Mouse (Mus musculus) MEL (cell line): ENCODE results near the gene Xlr5c. TPM values are rescaled to one million over a fixed set of nuclear protein-coding genes. Genes with fewer than 3 reads are reported as not detected.
A peak's percentile ranks its signal among the peaks of the same experiment; 100 is the strongest.

Experiments used
- DNase-seq: peaks from one replicate; pipeline ENCODE4 v3.0.0; 2011; ENCODE audit warnings: low read depth, low spot score
- H3K27ac ChIP-seq: 2 replicates; pipeline ENCODE4 v1.5.1; 2012; ENCODE audit warnings: low read depth, mild to moderate bottlenecking, control low read depth, low read length, moderate library complexity; ENCODE audit not compliant: control insufficient read depth
- H3K27me3 ChIP-seq, 2 experiments: fragments of 150-350 bp in 1 of 2; sonication (generic) in 1 of 2; 2 replicates each; pipeline ENCODE4 v1.6.1; 2012; ENCODE audit warnings: low read length in 2 of 2, mild to moderate bottlenecking in 2 of 2, improper control_type of control experiment in 1 of 2, moderate library complexity in 1 of 2; ENCODE audit not compliant: insufficient read depth in 2 of 2, control insufficient read depth in 1 of 2
- H3K36me3 ChIP-seq, 2 experiments: 2 replicates each; pipeline ENCODE4 v1.6.1; 2012 to 2014; ENCODE audit warnings: low read length in 2 of 2, improper control_type of control experiment in 1 of 2, inconsistent platforms in 1 of 2, mild to moderate bottlenecking in 1 of 2; ENCODE audit not compliant: insufficient read depth in 2 of 2, control insufficient read depth in 1 of 2
- H3K4me1 ChIP-seq, 2 experiments: fragments of 150-350 bp in 1 of 2; sonication (generic) in 1 of 2; 2 replicates each; pipeline ENCODE4 v1.6.1; 2012; ENCODE audit warnings: low read length in 2 of 2, improper control_type of control experiment in 1 of 2, mild to moderate bottlenecking in 1 of 2; ENCODE audit not compliant: insufficient read depth in 2 of 2, control insufficient read depth in 1 of 2
- H3K4me3 ChIP-seq, 2 experiments: fragments of 150-350 bp in 1 of 2; sonication (generic) in 1 of 2; 2 replicates each; pipeline ENCODE4 v1.5.1; 2012; ENCODE audit warnings: low read depth in 2 of 2, low read length in 2 of 2, mild to moderate bottlenecking in 2 of 2, moderate library complexity in 2 of 2, control low read depth in 1 of 2, improper control_type of control experiment in 1 of 2; ENCODE audit not compliant: control insufficient read depth in 1 of 2, insufficient read depth in 1 of 2
- H3K79me2 ChIP-seq: 2 replicates; pipeline ENCODE4 v1.6.1; 2012; ENCODE audit warnings: mild to moderate bottlenecking, low read length, moderate library complexity; ENCODE audit not compliant: control insufficient read depth, poor library complexity, insufficient read depth
- H3K9ac ChIP-seq: 2 replicates; pipeline ENCODE4 v1.6.1; 2012; ENCODE audit warnings: low read depth, mild to moderate bottlenecking, control low read depth, low read length, moderate library complexity; ENCODE audit not compliant: control insufficient read depth, poor library complexity, severe bottlenecking
- H3K9me3 ChIP-seq: fragments of 150-350 bp; sonication (generic); replicated peaks from 2 replicates; pipeline ENCODE4 v1.6.1; 2012; ENCODE audit warnings: mild to moderate bottlenecking, low read length, improper control_type of control experiment, moderate library complexity; ENCODE audit not compliant: insufficient read depth
- BHLHE40 ChIP-seq: IDR thresholded peaks from 2 replicates; pipeline ENCODE4 v1.6.1; 2012; ENCODE audit warnings: low read depth, mild to moderate bottlenecking, inconsistent platforms, low read length, improper control_type of control experiment, borderline replicate concordance
- CHD1 ChIP-seq: IDR thresholded peaks from 2 replicates; pipeline ENCODE4 v1.6.1; 2012; ENCODE audit warnings: low read depth, mild to moderate bottlenecking, inconsistent platforms, low read length, improper control_type of control experiment
- CHD2 ChIP-seq: IDR thresholded peaks from 2 replicates; pipeline ENCODE4 v1.6.1; 2011; ENCODE audit warnings: low read length, improper control_type of control experiment
- CTCF ChIP-seq, 3 experiments: IDR thresholded peaks in 2 of 3; conservative IDR thresholded peaks in 1 of 3; 2 replicates each; pipeline ENCODE4 v1.5.1; 2011 to 2012; ENCODE audit warnings: low read length in 3 of 3, low read depth in 2 of 3, mild to moderate bottlenecking in 2 of 3, improper control_type of control experiment in 1 of 3, inconsistent platforms in 1 of 3, mixed read lengths in 1 of 3, moderate library complexity in 1 of 3; ENCODE audit not compliant: control insufficient read depth in 1 of 3, insufficient read depth in 1 of 3, poor library complexity in 1 of 3, severe bottlenecking in 1 of 3
- E2F4 ChIP-seq: IDR thresholded peaks from 2 replicates; pipeline ENCODE4 v1.6.1; 2011; ENCODE audit warnings: low read depth, low read length, improper control_type of control experiment, borderline replicate concordance
- ELF1 ChIP-seq: IDR thresholded peaks from 2 replicates; pipeline ENCODE4 v1.6.1; 2014; ENCODE audit warnings: low read depth, mild to moderate bottlenecking, inconsistent platforms, low read length, improper control_type of control experiment, moderate library complexity
- EP300 ChIP-seq, 2 experiments: IDR thresholded peaks; 2 replicates each; pipeline ENCODE4 v1.6.1; 2011; ENCODE audit warnings: improper control_type of control experiment in 2 of 2, low read length in 2 of 2, low read depth in 1 of 2, mild to moderate bottlenecking in 1 of 2
- ETS1 ChIP-seq: IDR thresholded peaks from 2 replicates; pipeline ENCODE4 v1.6.1; 2012; ENCODE audit warnings: low read depth, mild to moderate bottlenecking, inconsistent platforms, low read length, improper control_type of control experiment, moderate library complexity
- GABPA ChIP-seq: IDR thresholded peaks from 2 replicates; pipeline ENCODE4 v1.6.1; 2012; ENCODE audit warnings: low read depth, mild to moderate bottlenecking, inconsistent platforms, low read length, improper control_type of control experiment, moderate library complexity
- GATA1 ChIP-seq: IDR thresholded peaks from 2 replicates; pipeline ENCODE4 v1.6.1; 2011; ENCODE audit warnings: low read depth, low read length, improper control_type of control experiment
- JUND ChIP-seq: IDR thresholded peaks from 2 replicates; pipeline ENCODE4 v1.6.1; 2011; ENCODE audit warnings: low read depth, mild to moderate bottlenecking, improper control_type of control experiment, low read length
- KAT2A ChIP-seq: conservative IDR thresholded peaks from 2 replicates; pipeline ENCODE4 v1.6.1; 2012; ENCODE audit warnings: low read depth, low read length, improper control_type of control experiment, inconsistent platforms
- MAFK ChIP-seq: IDR thresholded peaks from 2 replicates; pipeline ENCODE4 v1.6.1; 2011; ENCODE audit warnings: low read depth, mild to moderate bottlenecking, low read length, improper control_type of control experiment, borderline replicate concordance
- MAX ChIP-seq: IDR thresholded peaks from 2 replicates; pipeline ENCODE4 v1.6.1; 2011; ENCODE audit warnings: low read length, improper control_type of control experiment
- MAZ ChIP-seq: IDR thresholded peaks from 2 replicates; pipeline ENCODE4 v1.6.1; 2012; ENCODE audit warnings: low read depth, mild to moderate bottlenecking, inconsistent platforms, low read length, improper control_type of control experiment
- MXI1 ChIP-seq: IDR thresholded peaks from 2 replicates; pipeline ENCODE4 v1.6.1; 2011; ENCODE audit warnings: mild to moderate bottlenecking, low read depth, low read length, improper control_type of control experiment
- MYB ChIP-seq: IDR thresholded peaks from 2 replicates; pipeline ENCODE4 v1.6.1; 2011; ENCODE audit warnings: mild to moderate bottlenecking, low read depth, low read length, improper control_type of control experiment
- MYC ChIP-seq: IDR thresholded peaks from 2 replicates; pipeline ENCODE4 v1.6.1; 2011; ENCODE audit warnings: low read depth, mild to moderate bottlenecking, low read length, improper control_type of control experiment, moderate library complexity
- NELFE ChIP-seq: IDR thresholded peaks from 2 replicates; pipeline ENCODE4 v1.6.1; 2011; ENCODE audit warnings: low read depth, low read length, improper control_type of control experiment
- NRF1 ChIP-seq: IDR thresholded peaks from 2 replicates; pipeline ENCODE4 v1.6.1; 2014; ENCODE audit warnings: low read depth, mild to moderate bottlenecking, inconsistent platforms, low read length, improper control_type of control experiment, moderate library complexity; ENCODE audit not compliant: poor library complexity, insufficient read depth, severe bottlenecking
- POLR2A ChIP-seq, 2 experiments: IDR thresholded peaks; 2 replicates each; pipeline ENCODE4 v1.6.1; 2011 to 2012; ENCODE audit warnings: low read length in 2 of 2, mild to moderate bottlenecking in 2 of 2, control low read depth in 1 of 2, improper control_type of control experiment in 1 of 2, low read depth in 1 of 2, moderate library complexity in 1 of 2; ENCODE audit not compliant: control insufficient read depth in 1 of 2, insufficient read depth in 1 of 2, poor library complexity in 1 of 2
- POLR2AphosphoS2 ChIP-seq: IDR thresholded peaks from 2 replicates; pipeline ENCODE4 v1.6.1; 2011; ENCODE audit warnings: low read length, improper control_type of control experiment
- POLR2AphosphoS5 ChIP-seq: IDR thresholded peaks from 2 replicates; pipeline ENCODE4 v1.6.1; 2012; ENCODE audit warnings: low read depth, borderline replicate concordance, mild to moderate bottlenecking, inconsistent platforms, low read length, moderate library complexity, mixed read lengths
- RAD21 ChIP-seq: IDR thresholded peaks from 2 replicates; pipeline ENCODE4 v1.6.1; 2011; ENCODE audit warnings: mild to moderate bottlenecking, low read depth, low read length, improper control_type of control experiment
- RCOR1 ChIP-seq: IDR thresholded peaks from 2 replicates; pipeline ENCODE4 v1.6.1; 2012; ENCODE audit warnings: low read depth, mild to moderate bottlenecking, inconsistent platforms, low read length, improper control_type of control experiment
- SMC3 ChIP-seq: IDR thresholded peaks from 2 replicates; pipeline ENCODE4 v1.6.1; 2011; ENCODE audit warnings: low read depth, low read length, improper control_type of control experiment
- TAL1 ChIP-seq: IDR thresholded peaks from 2 replicates; pipeline ENCODE4 v1.6.1; 2012; ENCODE audit warnings: mild to moderate bottlenecking, inconsistent platforms, low read length, moderate library complexity, mixed read lengths
- TBP ChIP-seq: IDR thresholded peaks from 2 replicates; pipeline ENCODE4 v1.8.0; 2011; ENCODE audit warnings: low read depth, low read length, improper control_type of control experiment
- TCF12 ChIP-seq: IDR thresholded peaks from 2 replicates; pipeline ENCODE4 v1.6.1; 2014; ENCODE audit warnings: low read depth, mild to moderate bottlenecking, inconsistent platforms, low read length, improper control_type of control experiment, moderate library complexity
- UBTF ChIP-seq: IDR thresholded peaks from 2 replicates; pipeline ENCODE4 v1.6.1; 2012; ENCODE audit warnings: low read depth, mild to moderate bottlenecking, inconsistent platforms, low read length, improper control_type of control experiment, moderate library complexity, borderline replicate concordance; ENCODE audit not compliant: insufficient read depth
- USF1 ChIP-seq: IDR thresholded peaks from 2 replicates; pipeline ENCODE4 v1.6.1; 2014; ENCODE audit warnings: low read depth, mild to moderate bottlenecking, inconsistent platforms, low read length, improper control_type of control experiment, moderate library complexity
- ZC3H11A ChIP-seq: IDR thresholded peaks from 2 replicates; pipeline ENCODE4 v1.6.1; 2012; ENCODE audit warnings: low read depth, mild to moderate bottlenecking, inconsistent platforms, low read length, improper control_type of control experiment
- ZKSCAN1 ChIP-seq: IDR thresholded peaks from 2 replicates; pipeline ENCODE4 v1.6.1; 2012; ENCODE audit warnings: low read depth, mild to moderate bottlenecking, inconsistent platforms, low read length, improper control_type of control experiment, moderate library complexity
- ZNF384 ChIP-seq: IDR thresholded peaks from 2 replicates; pipeline ENCODE4 v1.6.1; 2012; ENCODE audit warnings: low read depth, mild to moderate bottlenecking, inconsistent platforms, low read length, improper control_type of control experiment
- polyA plus RNA-seq, 2 experiments: library from polyadenylated mRNA; stranded (reverse) in 1 of 2; unstranded in 1 of 2; fragments of >175 nt in 1 of 2; fragments of >200 nt in 1 of 2; gene quantifications; 2 replicates each; pipeline versions ENCODE4 v1.2.1 to v1.2.4; 2012; ENCODE audit warnings: low replicate concordance in 2 of 2, low read depth in 1 of 2; ENCODE audit not compliant: insufficient read length in 2 of 2, insufficient read depth in 1 of 2, missing spikeins in 1 of 2
- total RNA-seq: library from RNA; depleted of rRNA; stranded (reverse); fragments of 300-350 nt; gene quantifications from 2 replicates; pipeline ENCODE4 v1.2.3, GENCODE M21; 2012

Xlr5c gene
- total and polyA plus RNA-seq, 3 experiments: not detected

- H3K27me3 ChIP-seq: no peaks in the 10 kb centered on the region
- H3K4me1 ChIP-seq: no peaks in the 10 kb centered on the region
- no peak overlapping the region for H3K9ac ChIP-seq
- no peaks in the 10 kb centered on the region for H3K79me2 ChIP-seq
- H3K4me3 ChIP-seq: no peak overlapping the region
- no peaks in the 10 kb centered on the region for H3K36me3 ChIP-seq
- no peak for DNase-seq
- no peak overlapping the region for H3K27ac ChIP-seq
- TF ChIP-seq TAL1 (no peak), GABPA (no peak), JUND (no peak), ELF1 (no peak), BHLHE40 (no peak), UBTF (no peak), TCF12 (no peak), CHD2 (no peak), POLR2AphosphoS5 (no peak), USF1 (no peak), E2F4 (no peak), GATA1 (no peak), TBP (no peak), KAT2A (no peak), MAFK (no peak), MXI1 (no peak), ZNF384 (no peak), POLR2AphosphoS2 (no peak), MYC (no peak), MAZ (no peak)
- no peaks in the 10 kb centered on the region for H3K9me3 ChIP-seq
Measured at GRCm38 (mm10) chrX:73321029-73321428, 28.3 kb upstream of the Xlr5c start.

GRCm38 (mm10) chrX:73312522-73312921 is 19.7 kb upstream of the Xlr5c start:
- Histone ChIP-seq H3K36me3 (no peaks in the 10 kb centered on the region), H3K4me1 (no peaks in the 10 kb centered on the region), H3K27ac (no peak overlapping the region), H3K9ac (no peak overlapping the region), H3K4me3 (no peak overlapping the region), H3K9me3 (no peaks in the 10 kb centered on the region), H3K79me2 (no peaks in the 10 kb centered on the region), H3K27me3 (no peaks in the 10 kb centered on the region)
- peak; percentile 60 for DNase-seq
- TF ChIP-seq JUND (no peak), MYC (no peak), POLR2AphosphoS2 (no peak), MYB (no peak), CTCF (IDR thresholded peaks at IDR 0.05 in 2 of 3, conservative IDR thresholded peaks at IDR 0.05 in 1 of 3; ENCODE audit: control insufficient read depth in 1 of 3, insufficient read depth in 1 of 3, low read depth in 2 of 3, low read length in 3 of 3, poor library complexity in 1 of 3, severe bottlenecking in 1 of 3) (peak in 2 of 3 experiments; percentile 46 to 66; a peak in 4 of 6 replicates), TCF12 (no peak), GATA1 (0 out of 2 replicates have a peak, but pooled peaks have one; percentile 28), RAD21 (peak; percentile 55), EP300 (IDR thresholded peaks at IDR 0.05; ENCODE audit: low read depth in 1 of 2, low read length in 2 of 2) (no peak), CHD1 (no peak), NELFE (no peak), SMC3 (peak; percentile 77), ZC3H11A (peak; percentile 61), MAX (no peak), RCOR1 (no peak), NRF1 (no peak), MXI1 (no peak), ZKSCAN1 (no peak), ELF1 (no peak), ETS1 (no peak), MAZ (no peak), POLR2A (IDR thresholded peaks at IDR 0.05; ENCODE audit: control insufficient read depth in 1 of 2, insufficient read depth in 1 of 2, low read depth in 1 of 2, low read length in 2 of 2, poor library complexity in 1 of 2) (no peak)
